Mouse (Mus musculus) CD4-positive, CD25-positive, alpha-beta regulatory T cell, adult 4 months (primary cell): ENCODE measurements at regions not wholly inside any gene's neighbourhood (a gene's known extent, or its start where the extent isn't known, plus 50 kb on each side); places are given as distances from the start of the nearest gene placed in this dataset.

Source experiments
- ATAC-seq: one replicate; pipeline ENCODE4 v1.8.0; 2017

GRCm38 (mm10) chr10:56453578-56454069 lies 76.5 kb downstream of the Gja1 start:
- ATAC-seq: no peak

GRCm38 (mm10) chr10:56455867-56456468 lies 78.8 kb downstream of the Gja1 start:
- no peak for ATAC-seq

- no peak for ATAC-seq
Observed at GRCm38 (mm10) chr10:56468537-56468936, 91.4 kb downstream of the Gja1 start.

GRCm38 (mm10) chr10:56468993-56469712 lies 92.0 kb downstream of the Gja1 start:
- no peak for ATAC-seq

GRCm38 (mm10) chr10:56469895-56470294 lies 92.8 kb downstream of the Gja1 start:
- no peak for ATAC-seq

GRCm38 (mm10) chr10:56474951-56475350 lies 97.8 kb downstream of the Gja1 start:
- ATAC-seq: no peak

- no peak for ATAC-seq
Observed at GRCm38 (mm10) chr10:56482156-56482716, 105.1 kb downstream of the Gja1 start.

GRCm38 (mm10) chr10:56484931-56485330 lies 107.8 kb downstream of the Gja1 start:
- no peak for ATAC-seq

GRCm38 (mm10) chr10:56485746-56486145 lies 108.6 kb downstream of the Gja1 start:
- ATAC-seq: no peak

- no peak for ATAC-seq
Observed at GRCm38 (mm10) chr10:56486584-56486983, 109.5 kb downstream of the Gja1 start.

GRCm38 (mm10) chr10:56493461-56493860 lies 116.3 kb downstream of the Gja1 start:
- ATAC-seq: no peak

- ATAC-seq: no peak
Observed at GRCm38 (mm10) chr10:56495352-56495751, 118.2 kb downstream of the Gja1 start.

- no peak for ATAC-seq
Observed at GRCm38 (mm10) chr10:56519041-56519440, 141.9 kb downstream of the Gja1 start.

GRCm38 (mm10) chr10:56525791-56526190 lies 148.7 kb downstream of the Gja1 start:
- ATAC-seq: no peak

- no peak for ATAC-seq
Observed at GRCm38 (mm10) chr10:56537091-56537490, 160.0 kb downstream of the Gja1 start.

- ATAC-seq: no peak
Observed at GRCm38 (mm10) chr10:56539827-56540511, 162.8 kb downstream of the Gja1 start.

- no peak for ATAC-seq
Observed at GRCm38 (mm10) chr10:56542106-56542505, 165.0 kb downstream of the Gja1 start.

GRCm38 (mm10) chr10:56545989-56546388 lies 168.9 kb downstream of the Gja1 start:
- no peak for ATAC-seq

- no peak for ATAC-seq
Observed at GRCm38 (mm10) chr10:56546824-56547223, 169.7 kb downstream of the Gja1 start.

GRCm38 (mm10) chr10:56547825-56548224 lies 170.7 kb downstream of the Gja1 start:
- ATAC-seq: no peak

GRCm38 (mm10) chr10:56566836-56567442 lies 189.8 kb downstream of the Gja1 start:
- no peak for ATAC-seq

GRCm38 (mm10) chr10:56582065-56582464 lies 204.9 kb downstream of the Gja1 start:
- ATAC-seq: no peak

- no peak for ATAC-seq
Observed at GRCm38 (mm10) chr10:56587205-56587604, 210.1 kb downstream of the Gja1 start.
